Mouse (Mus musculus) 416B (cell line): Measurements from ENCODE around the gene Cldn3.
"Not testable (repeated sequence)": the region's sequence is repeated elsewhere in the genome, so short reads cannot be mapped to it uniquely, and the experiment has no call there.

Experiments
- DNase-seq: peaks from one replicate; pipeline ENCODE4 v3.0.0; 2011; ENCODE audit warnings: low read depth

Gene Cldn3

DNA sequence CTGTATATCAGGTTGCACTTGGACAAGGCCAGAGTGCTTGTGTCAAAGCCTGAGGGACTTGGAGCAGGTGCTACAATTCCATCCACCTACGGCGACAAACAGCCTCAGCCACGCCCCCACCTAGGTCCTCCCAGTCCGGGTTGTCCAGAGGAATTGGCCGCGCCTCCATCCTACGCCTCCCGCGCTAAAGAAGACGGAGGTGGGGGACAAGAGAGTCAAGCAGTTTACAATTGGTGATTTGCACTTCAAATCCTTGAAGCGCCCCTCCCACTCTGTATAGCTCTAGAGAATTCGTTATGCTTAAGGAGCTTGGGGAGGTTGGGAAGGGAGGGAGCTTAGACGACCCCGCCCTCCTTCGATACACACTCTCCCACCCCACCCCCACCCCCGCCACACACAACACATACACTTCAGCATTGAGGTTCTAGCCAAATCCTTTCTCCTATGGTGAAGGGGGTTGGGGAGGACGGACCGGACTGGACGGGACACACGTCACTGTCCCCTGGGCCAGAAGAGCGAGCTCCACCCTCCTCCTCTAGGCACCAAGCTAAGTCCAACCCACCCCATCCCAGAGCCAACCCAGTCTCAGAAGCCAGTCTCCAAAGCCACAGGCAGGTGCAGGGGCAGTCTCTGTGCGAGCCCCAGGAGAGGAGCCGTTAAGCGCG is at the start of gene Cldn3:
Gene Cldn3 (plus strand): TSS at position 582 of the 665 bp plus-strand sequence.
- no peak for DNase-seq

DNA sequence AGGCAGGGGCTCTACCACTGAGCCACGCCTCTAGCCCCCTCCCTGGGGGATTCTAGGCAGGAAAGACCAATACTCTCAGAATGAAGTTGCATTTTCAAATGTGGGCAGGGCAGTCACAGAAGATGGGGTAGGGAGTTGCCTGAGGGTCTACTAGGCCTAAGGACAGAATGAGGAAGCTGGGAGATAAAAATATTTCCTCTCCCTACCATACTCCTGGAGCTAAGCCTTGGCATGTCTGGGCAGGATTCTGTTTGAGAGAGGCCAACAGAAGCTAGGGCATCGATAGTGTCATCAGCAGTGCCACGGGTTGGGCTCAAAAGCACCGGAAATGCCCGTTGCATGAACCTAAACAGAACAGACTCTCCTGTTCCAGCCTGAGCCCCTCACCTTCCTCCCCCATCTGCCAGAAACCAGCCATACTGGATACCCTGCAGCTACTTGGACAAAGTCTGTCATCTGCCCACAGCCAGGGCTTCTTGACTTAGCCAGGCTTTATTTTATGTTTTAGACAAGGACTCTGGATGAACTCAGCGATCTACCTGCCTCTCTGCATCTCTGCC is 49.3 kb upstream of the Cldn3 start:
- peak; percentile 70 for DNase-seq

GRCm38 (mm10) chr5:134939069-134939468 is 46.9 kb upstream of the Cldn3 start:
- DNase-seq, result no peak

GRCm38 (mm10) chr5:134939554-134939953 is 46.5 kb upstream of the Cldn3 start:
- DNase-seq, result not testable (repeated sequence)

GRCm38 (mm10) chr5:134941472-134942209 is 44.4 kb upstream of the Cldn3 start:
- DNase-seq, result peak; percentile 47

GRCm38 (mm10) chr5:134942740-134943139 is 43.3 kb upstream of the Cldn3 start:
- no peak for DNase-seq

- DNase-seq, result no peak
These were observed 41.8 kb upstream of the Cldn3 start for GRCm38 (mm10) chr5:134944179-134944578.

GRCm38 (mm10) chr5:134945266-134945959 is 40.6 kb upstream of the Cldn3 start:
- DNase-seq, result no peak

- DNase-seq, result no peak
These were observed 39.8 kb upstream of the Cldn3 start for GRCm38 (mm10) chr5:134946063-134946856.

- no peak for DNase-seq
These were observed 39.2 kb upstream of the Cldn3 start, which contains the start of gene Cldn4 for GRCm38 (mm10) chr5:134946857-134947255. Gene Cldn4, minus strand, starts transcription at chr5:134946934.

GRCm38 (mm10) chr5:134947420-134948084 is 38.5 kb upstream of the Cldn3 start:
- DNase-seq, result no peak

DNA sequence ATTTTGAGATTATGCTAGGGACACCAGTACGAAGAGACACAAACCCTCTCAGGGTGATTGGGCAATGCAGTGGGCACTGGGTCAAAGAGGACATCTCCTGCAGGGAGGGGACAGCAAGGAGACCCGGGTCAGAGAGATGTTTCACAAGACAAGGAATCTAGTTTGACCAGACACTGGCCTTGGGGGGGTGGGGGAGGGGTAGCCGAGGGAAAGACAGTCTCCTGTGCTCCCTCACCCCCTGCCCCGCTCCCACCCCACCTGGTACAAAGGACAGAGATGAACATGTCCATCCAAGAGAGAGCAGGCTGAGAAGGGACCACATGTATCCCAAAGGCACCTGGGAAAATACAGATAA is 38.0 kb upstream of the Cldn3 start:
- DNase-seq, result no peak

- peak; percentile 88 for DNase-seq
These were observed 34.7 kb upstream of the Cldn3 start for GRCm38 (mm10) chr5:134951053-134951884.

DNA sequence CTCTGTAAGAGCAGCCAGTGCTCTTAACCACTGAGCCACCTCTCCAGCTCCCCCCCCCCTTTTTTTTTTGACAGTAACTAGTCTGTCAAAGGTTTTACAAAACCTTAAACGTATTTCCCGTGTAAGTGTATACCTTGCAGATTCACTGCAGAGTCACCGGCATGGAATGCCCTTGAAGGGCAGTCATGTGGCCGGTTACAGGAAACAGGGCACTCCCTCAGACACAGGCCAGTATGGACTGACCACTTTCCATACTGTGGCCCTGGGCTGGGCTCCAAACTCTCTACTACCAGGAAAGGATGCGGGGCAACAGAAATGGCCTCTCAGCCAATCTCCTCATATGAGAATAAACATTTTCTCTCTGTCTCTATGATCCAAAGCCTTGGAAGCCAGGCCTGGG is 30.5 kb upstream of the Cldn3 start:
- DNase-seq, result no peak

DNA sequence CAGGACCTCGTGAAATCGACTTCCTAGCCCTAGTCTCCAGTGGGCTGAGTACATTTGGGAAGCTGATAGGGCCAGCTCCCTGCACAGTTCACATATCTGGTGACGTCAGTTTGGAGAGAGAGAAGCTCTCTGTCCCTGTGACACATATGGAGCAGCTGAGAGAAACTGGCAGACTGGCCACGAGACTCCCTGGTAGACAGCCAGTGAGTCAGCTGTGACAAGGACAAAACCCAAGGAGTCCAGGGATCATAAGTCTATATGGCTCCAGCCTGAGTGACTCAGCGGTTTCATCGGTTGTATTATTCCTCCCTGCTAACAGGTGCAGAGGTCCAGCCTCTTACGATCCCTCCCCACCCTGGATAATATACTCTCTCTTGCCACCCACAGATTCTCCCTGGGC is 26.9 kb upstream of the Cldn3 start:
- DNase-seq, result peak; percentile 90

GRCm38 (mm10) chr5:134960430-134960829 is 25.6 kb upstream of the Cldn3 start:
- DNase-seq, result peak; percentile 88

- DNase-seq, result no peak
These were observed 24.5 kb upstream of the Cldn3 start for GRCm38 (mm10) chr5:134961519-134961918.

DNA sequence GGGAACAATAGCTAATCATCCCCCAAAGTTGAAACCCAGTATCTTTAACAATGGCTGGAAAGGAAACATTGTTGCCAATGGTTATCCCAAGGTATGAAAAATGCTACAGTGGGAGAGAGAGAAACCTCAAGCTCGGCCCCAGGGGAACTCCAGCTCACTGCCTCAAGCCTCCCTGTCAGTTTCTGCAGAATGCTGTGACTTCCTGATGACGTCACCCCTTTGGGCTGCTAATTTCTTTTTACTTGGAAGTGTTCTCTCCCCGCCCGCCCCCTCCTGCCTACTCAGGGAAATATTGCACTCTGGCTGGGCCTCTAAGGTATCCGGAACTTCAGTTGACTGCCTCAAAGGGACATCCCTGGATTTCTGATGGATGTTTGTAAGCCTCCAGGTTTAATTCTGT is 22.5 kb upstream of the Cldn3 start:
- peak; percentile 61 for DNase-seq

DNA sequence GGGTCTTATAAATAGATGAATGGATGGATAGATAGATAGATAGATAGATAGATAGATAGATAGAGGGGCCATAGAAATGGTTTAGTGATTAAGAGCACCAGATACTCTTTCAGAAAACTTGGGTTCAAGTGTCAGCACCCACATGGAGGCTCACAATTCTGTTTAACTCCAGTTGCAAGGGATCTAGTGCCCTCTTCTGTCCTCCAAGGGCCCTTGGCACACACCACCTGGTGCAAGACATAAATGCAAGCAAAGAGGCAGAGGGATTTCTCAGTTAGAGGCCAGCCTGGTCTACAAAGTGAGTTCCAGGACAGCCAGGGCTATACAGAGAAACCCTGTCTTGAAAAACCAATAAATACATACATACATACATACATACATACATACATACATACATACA is 21.4 kb upstream of the Cldn3 start:
- peak; percentile 60 for DNase-seq

DNA sequence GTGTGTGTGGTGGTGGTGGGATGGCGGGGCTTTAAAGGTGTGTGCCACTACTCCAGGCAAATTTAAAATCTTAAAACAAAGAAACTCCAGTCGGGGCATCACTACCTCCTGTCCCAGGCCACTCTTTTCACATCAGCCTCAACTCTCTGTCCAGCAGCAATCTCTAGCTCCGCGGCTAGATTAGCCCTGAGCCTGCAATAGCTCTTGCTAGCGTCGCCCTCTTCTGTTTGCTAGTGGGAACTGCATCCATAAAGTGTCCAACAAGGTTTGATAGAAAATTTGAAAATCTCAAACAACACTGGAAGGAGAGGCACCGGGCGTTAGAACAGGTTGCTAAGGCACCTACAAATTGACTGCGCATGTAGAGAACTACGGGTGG is 20.6 kb upstream of the Cldn3 start:
- peak; percentile 83 for DNase-seq
